Mouse (Mus musculus): ENCODE measurements around the gene Chrdl2. TPM values are rescaled to one million over a fixed set of nuclear protein-coding genes. Genes with fewer than 3 reads are reported as not detected.

The Chrdl2 gene
- polyA plus RNA-seq, 1 experiment from 2014 or later: not detected

GRCm38 (mm10) chr7:100082836-100083235 lies 76.9 kb downstream of the Chrdl2 start:
- Histone ChIP-seq H3K4me2 (replicated peaks; ENCODE audit: low read depth, low read length) (no peak overlapping the region), H3K36me3 (ENCODE audit: control insufficient read depth, insufficient read depth, low read length) (peaks cover 8% of the 10 kb centered on the region; the same call in 1 of the 2 replicates), H3K4me3 (ENCODE audit: low read depth, low read length) (no peak overlapping the region), H3K27ac (ENCODE audit: low read depth, low read length) (no peak overlapping the region), H3K9me3 (ENCODE audit: control insufficient read depth, low read length) (no peaks in the 10 kb centered on the region), H3K27me3 (ENCODE audit: control insufficient read depth, insufficient read depth, low read length) (no peaks in the 10 kb centered on the region), H3K9ac (ENCODE audit: low read depth, low read length) (no peak overlapping the region), H3K4me1 (replicated peaks; ENCODE audit: control insufficient read depth, insufficient read depth, low read length) (no peaks in the 10 kb centered on the region)
- DNase-seq (ENCODE audit: low spot score) (no peak), ATAC-seq (ENCODE audit: low FRiP score) (no peak)
- WGBS: 95% methylated on average over 6 of the region's 6 CpGs

- H3K4me1 ChIP-seq (replicated peaks; ENCODE audit: control insufficient read depth, insufficient read depth, low read length): no peaks in the 10 kb centered on the region
- no peak overlapping the region for H3K4me2 ChIP-seq (replicated peaks; ENCODE audit: low read depth, low read length)
- no peaks in the 10 kb centered on the region for H3K27me3 ChIP-seq (ENCODE audit: control insufficient read depth, insufficient read depth, low read length)
- peaks cover 9% of the 10 kb centered on the region; the same call in 1 of the 2 replicates for H3K36me3 ChIP-seq (ENCODE audit: control insufficient read depth, insufficient read depth, low read length)
- H3K9ac ChIP-seq (ENCODE audit: low read depth, low read length): no peak overlapping the region
- no peaks in the 10 kb centered on the region for H3K9me3 ChIP-seq (ENCODE audit: control insufficient read depth, low read length)
- DNase-seq (ENCODE audit: low spot score) (no peak), ATAC-seq (ENCODE audit: low FRiP score) (no peak)
- no peak overlapping the region for H3K27ac ChIP-seq (ENCODE audit: low read depth, low read length)
- no peak overlapping the region for H3K4me3 ChIP-seq (ENCODE audit: low read depth, low read length)
- WGBS: 92% methylated on average over 6 of the region's 6 CpGs
Observed at GRCm38 (mm10) chr7:100083812-100084211, 77.8 kb downstream of the Chrdl2 start.

Other genes starting within 250 kb of the Chrdl2 start
- gene Olfr521, start 242.7 kb upstream of the Chrdl2 start, polyA plus RNA-seq (2014; fragmentation: Nextera tagmentation; extraction: Ambion mirVana): not detected in 2 replicates
- gene Neu3, start 177.8 kb upstream of the Chrdl2 start, polyA plus RNA-seq (2014; fragmentation: Nextera tagmentation; extraction: Ambion mirVana): 1.8 and 2.1 TPM in 2 replicates
- 0.37 and 0.59 TPM in 2 replicates for gene Xrra1, start 147.1 kb upstream of the Chrdl2 start, polyA plus RNA-seq (2014; fragmentation: Nextera tagmentation; extraction: Ambion mirVana)
- 356 and 362 TPM in 2 replicates for gene Spcs2, start 142.7 kb upstream of the Chrdl2 start, polyA plus RNA-seq (2014; fragmentation: Nextera tagmentation; extraction: Ambion mirVana)
- 6.9 and 8.4 TPM in 2 replicates for gene Rnf169, start 25.7 kb upstream of the Chrdl2 start, polyA plus RNA-seq (2014; fragmentation: Nextera tagmentation; extraction: Ambion mirVana)
- gene Pold3, start 115.4 kb downstream of the Chrdl2 start, polyA plus RNA-seq (2014; fragmentation: Nextera tagmentation; extraction: Ambion mirVana): 79.9 and 88.9 TPM in 2 replicates
- gene Lipt2, start 153.1 kb downstream of the Chrdl2 start, polyA plus RNA-seq (2014; fragmentation: Nextera tagmentation; extraction: Ambion mirVana): 20.8 and 23.7 TPM in 2 replicates
- gene Kcne3, start 170.3 kb downstream of the Chrdl2 start, polyA plus RNA-seq (2014; fragmentation: Nextera tagmentation; extraction: Ambion mirVana): 3.4 and 3.9 TPM in 2 replicates
- 9.1 and 14.9 TPM in 2 replicates for gene Pgm2l1, start 221.2 kb downstream of the Chrdl2 start, polyA plus RNA-seq (2014; fragmentation: Nextera tagmentation; extraction: Ambion mirVana)

All from hindbrain, embryonic 11.5 days (tissue).